Mouse (Mus musculus) CD4-positive helper T cell, adult 2 months (primary cell): ENCODE measurements around the gene Unc5b.

Source experiments
- DNase-seq: peaks from one replicate; pipeline ENCODE4 v3.0.0-alpha.2; 2012; ENCODE audit warnings: low read depth, missing footprints, low spot score

Gene Unc5b

GRCm38 (mm10) chr10:60821311-60821710 lies 10.1 kb downstream of the Unc5b start:
- DNase-seq: no peak

DNA sequence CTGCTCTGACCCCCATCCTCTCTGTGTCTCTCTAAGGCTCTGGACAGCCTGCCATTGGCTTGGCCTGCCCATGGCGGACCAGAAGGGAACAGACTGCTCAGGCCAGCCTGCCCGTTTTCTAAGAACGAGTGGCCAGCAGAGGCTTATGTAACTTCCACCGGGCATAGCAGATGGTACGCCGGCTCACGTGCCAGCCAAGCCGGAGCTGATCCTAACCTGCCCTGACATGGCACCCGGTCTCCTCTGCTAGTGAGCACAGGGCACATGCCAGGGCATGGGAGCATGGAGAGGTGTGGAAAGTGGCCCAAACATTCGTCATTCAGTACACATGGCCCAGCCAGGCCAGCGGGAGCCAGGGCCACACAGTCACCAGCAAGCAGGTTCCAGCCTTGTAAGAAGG lies 10.8 kb downstream of the Unc5b start:
- no peak for DNase-seq

DNA sequence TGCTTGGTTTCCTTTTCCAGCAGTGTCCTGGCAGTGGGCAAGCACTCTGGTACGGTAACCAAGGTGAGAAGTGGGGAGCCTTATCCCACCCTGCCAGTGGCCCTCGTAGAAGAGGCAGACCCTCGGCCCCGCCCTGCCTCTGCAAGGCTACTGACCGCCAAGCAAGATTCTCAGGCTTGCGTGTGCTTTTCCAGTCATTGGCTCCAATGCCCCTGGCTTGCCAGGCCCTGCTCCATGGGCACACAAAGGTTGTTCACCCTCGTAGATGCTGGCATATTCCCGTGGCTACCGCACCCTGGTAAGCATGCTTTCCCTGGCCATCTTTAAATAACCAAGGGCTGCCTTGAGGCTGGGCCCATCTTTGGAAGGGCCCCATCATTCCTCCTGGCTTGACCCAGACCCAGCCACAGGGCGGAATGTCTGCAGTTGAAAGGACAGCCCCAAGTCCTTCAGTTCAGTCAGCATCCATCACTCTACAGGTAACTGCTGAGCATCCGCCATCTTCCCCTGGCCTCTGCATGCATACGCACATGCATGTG lies 11.7 kb downstream of the Unc5b start:
- no peak for DNase-seq

- DNase-seq: no peak
Observed at GRCm38 (mm10) chr10:60819179-60819578, 12.2 kb downstream of the Unc5b start.

DNA sequence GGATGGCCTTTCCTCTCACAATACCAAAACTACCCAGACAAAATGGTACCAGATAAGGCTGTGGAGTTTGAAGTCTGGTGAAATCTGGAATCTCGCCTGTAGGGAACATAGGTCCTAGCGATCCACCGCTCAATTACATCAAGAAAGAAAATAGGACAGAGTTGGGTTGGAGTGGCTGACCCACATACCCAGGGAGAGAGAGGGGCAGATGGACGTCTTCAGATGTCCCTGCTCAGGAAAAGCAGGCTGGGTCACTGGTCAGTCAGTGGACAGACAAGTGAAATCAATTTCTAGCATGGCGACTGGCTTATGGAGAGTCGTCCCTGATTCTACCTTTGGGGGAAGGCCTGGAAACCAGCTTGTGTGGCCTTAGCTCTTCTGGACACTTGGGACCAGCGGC lies 12.7 kb downstream of the Unc5b start:
- DNase-seq: no peak

DNA sequence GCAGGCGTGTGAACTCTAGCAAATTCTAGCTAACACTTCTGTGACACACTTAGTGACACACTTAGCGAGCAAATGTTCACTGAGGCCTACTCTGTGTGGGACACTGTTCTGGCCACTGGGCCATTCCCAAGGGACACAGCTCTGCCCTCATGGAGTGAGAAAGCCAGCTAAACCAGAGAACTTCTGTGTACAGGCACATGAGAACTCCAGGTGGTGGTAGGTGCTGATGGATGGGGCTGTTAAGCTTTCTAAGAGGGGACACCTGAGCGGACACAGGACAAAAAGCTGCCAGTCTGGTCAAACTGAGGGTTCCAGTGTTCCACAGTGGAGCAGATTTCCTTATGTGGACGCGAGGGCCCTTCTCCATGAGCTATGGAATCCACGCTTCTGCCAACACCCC lies 13.5 kb downstream of the Unc5b start:
- DNase-seq: no peak

- peak; percentile 61 for DNase-seq
Observed at GRCm38 (mm10) chr10:60816872-60817648, 14.3 kb downstream of the Unc5b start.

DNA sequence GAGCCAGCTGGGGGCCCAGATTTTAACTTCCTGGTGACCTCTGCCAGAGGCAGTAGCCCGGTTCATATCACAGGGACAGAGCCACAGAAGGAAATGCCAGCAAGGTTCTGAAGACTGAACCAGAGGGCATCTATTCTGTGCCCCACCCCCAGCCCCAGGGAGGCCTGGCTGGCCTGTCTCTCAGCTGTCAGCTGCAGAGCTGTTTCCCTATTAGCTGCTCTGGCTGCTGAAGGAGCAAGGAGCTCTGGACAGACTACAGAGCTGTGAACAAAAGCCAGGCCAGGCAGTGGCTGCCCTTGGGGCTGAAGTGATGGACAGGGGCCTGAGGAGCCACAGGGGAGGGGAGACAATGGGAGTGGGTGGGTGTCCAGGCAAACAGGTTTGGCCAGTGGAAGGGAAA lies 15.5 kb downstream of the Unc5b start:
- no peak for DNase-seq

- no peak for DNase-seq
Observed at GRCm38 (mm10) chr10:60815059-60815458, 16.3 kb downstream of the Unc5b start.

GRCm38 (mm10) chr10:60814444-60815057 lies 16.8 kb downstream of the Unc5b start:
- DNase-seq: no peak

- no peak for DNase-seq
Observed at GRCm38 (mm10) chr10:60813606-60814005, 17.8 kb downstream of the Unc5b start.

GRCm38 (mm10) chr10:60811792-60812525 lies 19.4 kb downstream of the Unc5b start:
- no peak for DNase-seq

GRCm38 (mm10) chr10:60808447-60808846 lies 22.9 kb downstream of the Unc5b start:
- peak; percentile 26 for DNase-seq

- no peak for DNase-seq
Observed at GRCm38 (mm10) chr10:60807531-60808185, 23.7 kb downstream of the Unc5b start.

DNA sequence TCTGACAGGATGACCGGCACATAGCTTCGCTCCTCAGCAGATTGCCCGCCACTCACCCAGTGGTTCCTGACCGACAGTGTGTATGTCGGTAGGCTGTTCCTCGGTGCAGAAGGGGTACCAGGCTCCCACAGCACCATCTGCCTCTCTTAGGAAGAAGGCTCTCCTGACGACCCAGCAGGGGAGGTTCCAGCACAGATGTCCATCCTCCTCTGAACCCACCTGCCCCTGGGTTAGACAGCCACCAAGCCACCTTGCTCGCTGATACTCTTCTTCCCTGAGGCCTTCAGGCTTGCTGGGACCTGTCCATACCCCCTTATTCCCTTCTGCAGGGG lies 25.2 kb downstream of the Unc5b start:
- no peak for DNase-seq

GRCm38 (mm10) chr10:60805436-60806206 lies 25.8 kb downstream of the Unc5b start:
- no peak for DNase-seq

- DNase-seq: no peak
Observed at GRCm38 (mm10) chr10:60804865-60805264, 26.5 kb downstream of the Unc5b start.

DNA sequence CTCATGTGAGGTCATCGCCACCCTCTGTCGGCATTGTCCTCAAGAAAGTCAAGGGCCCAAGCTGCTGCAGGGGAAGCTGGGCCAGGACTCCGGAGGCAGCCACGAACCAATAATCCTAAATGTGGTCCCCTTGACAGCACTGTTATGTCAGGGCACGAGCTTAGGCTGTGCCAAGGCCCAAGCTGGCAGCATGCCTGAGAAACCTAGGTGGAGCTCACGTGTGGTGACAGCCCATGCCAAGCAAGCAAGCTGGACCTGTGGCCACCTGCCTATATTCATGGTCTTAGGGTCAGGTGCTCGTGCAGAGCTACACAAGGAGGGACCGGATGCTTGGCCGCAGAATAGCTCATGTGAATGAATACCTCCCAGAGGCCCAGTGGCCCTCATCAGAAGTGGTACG lies 27.4 kb downstream of the Unc5b start:
- no peak for DNase-seq

GRCm38 (mm10) chr10:60801898-60802412 lies 29.4 kb downstream of the Unc5b start:
- DNase-seq: no peak

GRCm38 (mm10) chr10:60801168-60801897 lies 30.0 kb downstream of the Unc5b start:
- no peak for DNase-seq
